ENCODE assay signal across 8 mouse cellular contexts in genomic region chr10:89731341-89731740, GRCm38 (mm10). TPM values are rescaled to one million over a fixed set of nuclear protein-coding genes. Genes with fewer than 3 reads are reported as not detected.
DNase-seq lines count a peak whose midpoint lies in the region; ATAC-seq and TF ChIP-seq lines count a peak whose summit lies in the region.

No protein-coding gene starts in this region.

- DNase-seq in liver, adult 2 months (ENCODE audit: extremely low read depth, low read depth, low spot score): peak; percentile 43
- no peak for DNase-seq in liver
- DNase-seq in urinary bladder, postnatal 4 days (ENCODE audit: low spot score in 2 of 2): no peak
- no peak for DNase-seq in embryo, embryonic 9.5 days (ENCODE audit: extremely low spot score)
- no peak for DNase-seq in cerebellum, adult 11-12 months

- no peak for TF ChIP-seq POLR2A in liver, adult 2 months (IDR thresholded peaks at IDR 0.05; ENCODE audit: extremely low read depth, insufficient read depth, low read length)
- TF ChIP-seq POLR2A in cortical plate, adult 2 months (IDR thresholded peaks at IDR 0.05; ENCODE audit: extremely low read depth, insufficient read depth, low read length): no peak

- no peaks in the 10 kb centered on the region for H3K27me3 ChIP-seq in liver, adult 2 months (ENCODE audit: control insufficient read depth, insufficient read depth, low read length)
- no peaks in the 10 kb centered on the region for H3K27me3 ChIP-seq in intestine, postnatal 0 days (replicated peaks; ENCODE audit: control insufficient read depth, insufficient read depth, low read length)
- no peaks in the 10 kb centered on the region for H3K27me3 ChIP-seq in neural tube, embryonic 15.5 days (replicated peaks)

- TF ChIP-seq CTCF in liver, adult 2 months (IDR thresholded peaks at IDR 0.05; ENCODE audit: low read depth, low read length): no peak
- no peak for TF ChIP-seq CTCF in cortical plate, adult 2 months (IDR thresholded peaks at IDR 0.05; ENCODE audit: extremely low read depth, insufficient read depth, low read length)
- no peak for TF ChIP-seq CTCF in intestine, postnatal 0 days (IDR thresholded peaks at IDR 0.05; ENCODE audit: low read depth)

- 9% methylated on average over 5 of the region's 5 CpGs for WGBS in liver, adult 2 months
- WGBS in intestine, postnatal 0 days: 9% methylated on average over 5 of the region's 5 CpGs
- WGBS in neural tube, embryonic 15.5 days: 13% methylated on average over 5 of the region's 5 CpGs

- H3K27ac ChIP-seq in liver, adult 2 months (replicated peaks; ENCODE audit: insufficient read depth, low read depth, low read length): peak overlapping the region; percentile 30
- no peak overlapping the region for H3K27ac ChIP-seq in cortical plate, adult 2 months (ENCODE audit: insufficient read depth, low read length)
- H3K27ac ChIP-seq in intestine, postnatal 0 days (ENCODE audit: low read depth, low read length): no peak overlapping the region
- H3K27ac ChIP-seq in neural tube, embryonic 15.5 days (replicated peaks): peak overlapping the region; percentile 85

- H3K9me3 ChIP-seq in intestine, postnatal 0 days (ENCODE audit: control insufficient read depth): no peaks in the 10 kb centered on the region
- no peaks in the 10 kb centered on the region for H3K9me3 ChIP-seq in neural tube, embryonic 15.5 days (replicated peaks)

- peaks cover 9% of the 10 kb centered on the region for H3K36me3 ChIP-seq in liver, adult 2 months (ENCODE audit: control insufficient read depth, insufficient read depth, low read length)
- peaks cover 5% of the 10 kb centered on the region; the same call in 1 of the 2 replicates for H3K36me3 ChIP-seq in intestine, postnatal 0 days (ENCODE audit: control insufficient read depth, insufficient read depth)
- H3K36me3 ChIP-seq in neural tube, embryonic 15.5 days: peaks cover 10% of the 10 kb centered on the region; the same call in 1 of the 2 replicates

- peak overlapping the region; percentile 74 for H3K4me2 ChIP-seq in intestine, postnatal 0 days (replicated peaks; ENCODE audit: low read depth)
- H3K4me2 ChIP-seq in neural tube, embryonic 15.5 days: peak overlapping the region; percentile 70

- H3K4me3 ChIP-seq in liver, adult 2 months (ENCODE audit: insufficient read depth, low read depth, low read length): peak overlapping the region; percentile 69
- H3K4me3 ChIP-seq in cortical plate, adult 2 months (ENCODE audit: insufficient read depth, low read length): peak overlapping the region; percentile 59
- H3K4me3 ChIP-seq in intestine, postnatal 0 days (ENCODE audit: low read depth, low read length): peak overlapping the region; percentile 77
- H3K4me3 ChIP-seq in neural tube, embryonic 15.5 days (replicated peaks): peak overlapping the region; percentile 75

- peak overlapping the region; percentile 71 for H3K9ac ChIP-seq in liver, adult 2 months (ENCODE audit: low read depth, low read length)
- peak overlapping the region; percentile 40 for H3K9ac ChIP-seq in intestine, postnatal 0 days (ENCODE audit: low read depth, low read length)
- peak overlapping the region; percentile 65 for H3K9ac ChIP-seq in neural tube, embryonic 15.5 days (replicated peaks)

- H3K79me2 ChIP-seq in liver, adult 2 months (ENCODE audit: control insufficient read depth, insufficient read depth, low read length): no peaks in the 10 kb centered on the region; the same call in 1 of the 2 replicates

- peaks cover 16% of the 10 kb centered on the region for H3K4me1 ChIP-seq in liver, adult 2 months (ENCODE audit: control insufficient read depth, insufficient read depth, low read length)
- H3K4me1 ChIP-seq in cortical plate, adult 2 months (ENCODE audit: control insufficient read depth, insufficient read depth, low read length): no peaks in the 10 kb centered on the region
- H3K4me1 ChIP-seq in intestine, postnatal 0 days (replicated peaks; ENCODE audit: control insufficient read depth, insufficient read depth, low read length): no peaks in the 10 kb centered on the region; the same call in 1 of the 2 replicates
- H3K4me1 ChIP-seq in neural tube, embryonic 15.5 days: peaks cover 17% of the 10 kb centered on the region

- ATAC-seq in intestine, postnatal 0 days: no peak
- peak; percentile 32; the same call in 1 of the 2 replicates for ATAC-seq in neural tube, embryonic 15.5 days (ENCODE audit: low FRiP score)

RNA-seq across cellular contexts. Expression of gene Actr6, which starts 0.8 kb away (rescaled TPM):
- total RNA-seq in liver, adult 2 months (2014; rRNA removed): 14.2 and 19.6 TPM in 2 replicates
- 1.4 and 1.8 TPM in 2 replicates for polyA plus RNA-seq in liver, adult 2 months (2012; rRNA removed)
- polyA plus RNA-seq in cortical plate, adult 2 months (2012; rRNA removed): 18.3 and 18.4 TPM in 2 replicates
- polyA plus RNA-seq in intestine, postnatal 0 days (2015; fragmentation: Nextera tagmentation; extraction: Ambion mirVana): 12.3 and 12.5 TPM in 2 replicates
- polyA plus RNA-seq in neural tube, embryonic 15.5 days (2015; fragmentation: Nextera tagmentation; extraction: Ambion mirVana): 58.6 and 67.6 TPM in 2 replicates

RNA-seq across cellular contexts. Expression of gene Uhrf1bp1l, which starts 13.4 kb away (rescaled TPM):
- 38.6 and 40.8 TPM in 2 replicates for total RNA-seq in liver, adult 2 months (2014; rRNA removed)
- polyA plus RNA-seq in liver, adult 2 months (2012; rRNA removed): 16.0 and 16.5 TPM in 2 replicates
- 46.6 and 53.1 TPM in 2 replicates for polyA plus RNA-seq in cortical plate, adult 2 months (2012; rRNA removed)
- 8.0 and 9.3 TPM in 2 replicates for polyA plus RNA-seq in intestine, postnatal 0 days (2015; fragmentation: Nextera tagmentation; extraction: Ambion mirVana)
- polyA plus RNA-seq in neural tube, embryonic 15.5 days (2015; fragmentation: Nextera tagmentation; extraction: Ambion mirVana): 28.9 and 29.3 TPM in 2 replicates

RNA-seq across cellular contexts. Expression of gene Scyl2, which starts 45.3 kb away (rescaled TPM):
- 18.4 and 20.1 TPM in 2 replicates for total RNA-seq in liver, adult 2 months (2014; rRNA removed)
- 10.8 and 11.3 TPM in 2 replicates for polyA plus RNA-seq in liver, adult 2 months (2012; rRNA removed)
- polyA plus RNA-seq in cortical plate, adult 2 months (2012; rRNA removed): 25.7 and 26.0 TPM in 2 replicates
- 4.6 and 5.3 TPM in 2 replicates for polyA plus RNA-seq in intestine, postnatal 0 days (2015; fragmentation: Nextera tagmentation; extraction: Ambion mirVana)
- 6.7 and 7.8 TPM in 2 replicates for polyA plus RNA-seq in neural tube, embryonic 15.5 days (2015; fragmentation: Nextera tagmentation; extraction: Ambion mirVana)

Comparison
In these comparisons a context has a peak if more than half of its experiments do, and no peak if none do; other contexts are left out.
1. H3K27ac ChIP-seq: peak in liver, adult 2 months (single experiment) and neural tube, embryonic 15.5 days (single experiment); none in cortical plate, adult 2 months (single experiment) and intestine, postnatal 0 days (single experiment).
2. Peak in every context shown above with its lines, with median percentiles within 50 percentile points of each other: H3K4me3 ChIP-seq and H3K9ac ChIP-seq.